Mouse (Mus musculus) E14TG2a.4 (cell line): Measurements from ENCODE around the gene Gltpd2.

Source experiments
- CTCF ChIP-seq: conservative IDR thresholded peaks from 2 replicates; pipeline ENCODE4 v1.5.1; 2014; ENCODE audit warnings: low read length
- NANOG ChIP-seq: IDR thresholded peaks from 2 replicates; pipeline ENCODE4 v1.6.1; 2014; ENCODE audit warnings: borderline replicate concordance, low read length, mixed read lengths

DNA sequence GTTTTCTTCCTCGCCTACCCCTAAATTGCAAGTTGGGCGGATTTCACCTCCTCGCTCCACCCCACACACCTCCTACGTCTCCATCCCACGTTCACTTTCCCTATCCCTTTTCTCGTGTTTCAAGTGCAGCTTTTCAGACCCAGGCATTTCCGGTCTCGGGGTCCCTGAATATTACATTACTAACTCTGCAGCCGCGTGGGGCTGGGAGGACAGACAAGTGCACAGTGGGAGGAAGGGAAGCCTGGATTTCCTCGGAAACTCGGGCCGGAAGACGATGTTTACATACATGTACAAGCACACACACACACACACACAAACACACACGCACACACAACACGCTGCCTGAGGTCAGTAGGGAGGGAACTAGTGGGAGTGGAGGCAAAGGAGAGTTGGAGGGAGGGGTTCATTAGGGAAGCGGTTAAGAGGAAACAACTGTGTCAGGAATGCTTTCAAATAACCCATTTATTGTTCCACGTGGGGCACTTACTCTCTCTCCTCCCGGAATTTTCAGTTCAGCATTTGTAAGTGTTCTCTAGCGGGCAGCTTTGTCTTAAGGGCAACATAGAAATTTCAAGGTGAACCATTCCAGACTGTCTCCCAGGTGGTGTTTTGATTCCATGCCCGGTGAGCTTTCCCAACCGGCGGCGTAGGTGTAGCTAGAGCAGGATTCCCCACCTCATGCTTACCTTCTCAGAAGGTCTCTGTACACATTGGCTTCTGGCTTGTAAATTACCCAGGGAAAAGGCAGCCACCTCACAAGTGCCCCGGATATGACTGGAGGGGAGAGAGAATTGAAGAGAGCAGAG is 44.7 kb downstream of the Gltpd2 start:
- TF ChIP-seq CTCF = no peak
- TF ChIP-seq NANOG = no peak
